Mouse (Mus musculus): ENCODE measurements around the gene Ano1. TPM values are rescaled to one million over a fixed set of nuclear protein-coding genes. Genes with fewer than 3 reads are reported as not detected.

Ano1 gene
- total and polyA plus RNA-seq, 2 experiments = 0.97 to 2.4 TPM

DNA sequence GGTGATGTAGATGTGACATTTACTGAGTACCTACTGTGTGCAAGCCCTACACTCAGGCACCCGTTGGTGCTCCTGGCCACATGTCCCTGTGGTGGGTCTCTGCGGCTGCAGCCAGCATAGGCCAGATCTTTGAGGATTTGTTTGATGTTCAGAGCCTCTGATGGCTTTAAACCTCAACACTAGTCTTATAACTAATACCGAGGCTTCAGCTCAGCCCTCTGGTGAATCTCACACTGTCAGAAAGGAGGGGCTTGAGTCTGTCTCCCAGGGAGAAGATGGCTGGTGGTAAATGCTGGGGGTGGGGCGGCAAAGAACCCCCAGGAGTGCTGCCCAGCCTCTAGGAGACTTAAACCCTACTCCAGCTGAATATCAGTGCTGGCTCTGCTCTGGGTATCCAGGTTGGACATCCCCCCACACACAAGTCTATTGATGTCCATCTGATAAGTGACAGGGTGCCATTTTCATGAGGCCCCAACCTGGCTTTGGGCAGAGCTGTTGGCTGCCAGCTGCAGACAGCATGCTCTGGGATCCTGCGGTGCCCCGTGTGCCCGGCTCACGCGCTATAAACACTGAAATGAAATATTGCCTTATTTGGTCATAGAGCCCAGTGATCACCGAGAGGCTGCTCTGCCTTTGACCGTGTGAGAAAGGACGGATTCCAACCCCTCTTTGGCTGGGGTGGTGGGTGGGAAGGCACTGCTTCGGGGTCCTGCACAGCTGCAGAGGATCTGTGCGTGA is 1.3 kb upstream of the Ano1 start:
- H3K9ac ChIP-seq (ENCODE audit: low read depth, low read length) = no peak overlapping the region

GRCm38 (mm10) chr7:144747756-144748155 is 4.0 kb downstream of the Ano1 start:
- no peaks in the 10 kb centered on the region for H3K4me1 ChIP-seq (ENCODE audit: control insufficient read depth, insufficient read depth, low read length)
- no peaks in the 10 kb centered on the region for H3K79me2 ChIP-seq (ENCODE audit: control insufficient read depth, insufficient read depth, low read length)
- no peak for DNase-seq (ENCODE audit: extremely low read depth, low read depth, low spot score)
- no peak overlapping the region for H3K9ac ChIP-seq (ENCODE audit: low read depth, low read length)
- no peaks in the 10 kb centered on the region for H3K36me3 ChIP-seq (ENCODE audit: control insufficient read depth, insufficient read depth, low read length)
- no peak overlapping the region for H3K4me3 ChIP-seq (ENCODE audit: insufficient read depth, low read depth, low read length)
- no peak overlapping the region for H3K27ac ChIP-seq (replicated peaks; ENCODE audit: insufficient read depth, low read depth, low read length)
- H3K27me3 ChIP-seq (ENCODE audit: control insufficient read depth, insufficient read depth, low read length) = no peaks in the 10 kb centered on the region
- TF ChIP-seq POLR2A (IDR thresholded peaks at IDR 0.05; ENCODE audit: extremely low read depth, insufficient read depth, low read length) = no peak
- TF ChIP-seq CTCF (IDR thresholded peaks at IDR 0.05; ENCODE audit: low read depth, low read length) = no peak
- WGBS = 34% methylated on average over 2 of the region's 2 CpGs

More for the DNA sequence above, 1.3 kb upstream of the Ano1 start:
- WGBS = 88% methylated on average over 14 of the region's 14 CpGs
- no peaks in the 10 kb centered on the region for H3K79me2 ChIP-seq (ENCODE audit: control insufficient read depth, insufficient read depth, low read length)
- TF ChIP-seq CTCF (IDR thresholded peaks at IDR 0.05; ENCODE audit: low read depth, low read length) = no peak
- TF ChIP-seq POLR2A (IDR thresholded peaks at IDR 0.05; ENCODE audit: extremely low read depth, insufficient read depth, low read length) = no peak
- H3K4me1 ChIP-seq (ENCODE audit: control insufficient read depth, insufficient read depth, low read length) = no peaks in the 10 kb centered on the region
- H3K36me3 ChIP-seq (ENCODE audit: control insufficient read depth, insufficient read depth, low read length) = no peaks in the 10 kb centered on the region
- H3K4me3 ChIP-seq (ENCODE audit: insufficient read depth, low read depth, low read length) = no peak overlapping the region
- no peak for DNase-seq (ENCODE audit: extremely low read depth, low read depth, low spot score)
- H3K27me3 ChIP-seq (ENCODE audit: control insufficient read depth, insufficient read depth, low read length) = no peaks in the 10 kb centered on the region
- no peak overlapping the region for H3K27ac ChIP-seq (replicated peaks; ENCODE audit: insufficient read depth, low read depth, low read length)

DNA sequence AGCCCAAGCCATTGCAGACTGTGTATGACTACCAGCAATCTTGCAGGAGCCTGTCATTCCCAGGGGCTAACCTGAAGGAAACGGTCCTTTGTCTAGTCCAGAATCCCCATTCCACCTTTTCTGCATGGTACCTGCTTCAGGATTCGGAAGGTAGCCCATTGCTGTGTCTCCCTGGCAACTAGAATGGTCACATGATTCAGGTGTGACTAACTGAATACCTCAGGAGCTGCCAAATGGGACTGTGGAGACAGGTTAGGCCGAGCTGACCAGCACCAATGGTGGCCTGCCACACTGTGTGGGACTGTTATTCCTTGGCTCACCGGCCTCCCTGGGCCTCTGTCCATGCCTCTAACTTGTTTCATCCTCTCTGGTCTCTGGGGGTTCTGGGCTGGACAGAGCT is 5.3 kb downstream of the Ano1 start:
- Histone ChIP-seq H3K36me3 (ENCODE audit: control insufficient read depth, insufficient read depth, low read length) (no peaks in the 10 kb centered on the region), H3K27me3 (ENCODE audit: control insufficient read depth, insufficient read depth, low read length) (no peaks in the 10 kb centered on the region), H3K79me2 (ENCODE audit: control insufficient read depth, insufficient read depth, low read length) (no peaks in the 10 kb centered on the region), H3K4me1 (ENCODE audit: control insufficient read depth, insufficient read depth, low read length) (no peaks in the 10 kb centered on the region), H3K4me3 (ENCODE audit: insufficient read depth, low read depth, low read length) (no peak overlapping the region), H3K27ac (replicated peaks; ENCODE audit: insufficient read depth, low read depth, low read length) (no peak overlapping the region), H3K9ac (ENCODE audit: low read depth, low read length) (no peak overlapping the region)
- no peak for DNase-seq (ENCODE audit: extremely low read depth, low read depth, low spot score)
- TF ChIP-seq CTCF (IDR thresholded peaks at IDR 0.05; ENCODE audit: low read depth, low read length) (no peak), POLR2A (IDR thresholded peaks at IDR 0.05; ENCODE audit: extremely low read depth, insufficient read depth, low read length) (no peak)
- 75% methylated on average over 4 of the region's 4 CpGs for WGBS

GRCm38 (mm10) chr7:144743874-144744273 is 7.9 kb downstream of the Ano1 start:
- no peak for DNase-seq (ENCODE audit: extremely low read depth, low read depth, low spot score)
- Histone ChIP-seq H3K27ac (replicated peaks; ENCODE audit: insufficient read depth, low read depth, low read length) (no peak overlapping the region), H3K36me3 (ENCODE audit: control insufficient read depth, insufficient read depth, low read length) (no peaks in the 10 kb centered on the region), H3K4me1 (ENCODE audit: control insufficient read depth, insufficient read depth, low read length) (no peaks in the 10 kb centered on the region), H3K9ac (ENCODE audit: low read depth, low read length) (no peak overlapping the region), H3K79me2 (ENCODE audit: control insufficient read depth, insufficient read depth, low read length) (no peaks in the 10 kb centered on the region), H3K4me3 (ENCODE audit: insufficient read depth, low read depth, low read length) (no peak overlapping the region), H3K27me3 (ENCODE audit: control insufficient read depth, insufficient read depth, low read length) (no peaks in the 10 kb centered on the region)
- 89% methylated on average over 5 of the region's 5 CpGs for WGBS
- TF ChIP-seq POLR2A (IDR thresholded peaks at IDR 0.05; ENCODE audit: extremely low read depth, insufficient read depth, low read length) = no peak
- no peak for TF ChIP-seq CTCF (IDR thresholded peaks at IDR 0.05; ENCODE audit: low read depth, low read length)

- no peak overlapping the region for H3K9ac ChIP-seq (ENCODE audit: low read depth, low read length)
These were observed 11.1 kb downstream of the Ano1 start for GRCm38 (mm10) chr7:144740643-144741042.

GRCm38 (mm10) chr7:144739810-144740209 is 12.0 kb downstream of the Ano1 start:
- Histone ChIP-seq H3K36me3 (ENCODE audit: control insufficient read depth, insufficient read depth, low read length) (no peaks in the 10 kb centered on the region), H3K27me3 (ENCODE audit: control insufficient read depth, insufficient read depth, low read length) (peaks cover 5% of the 10 kb centered on the region), H3K27ac (replicated peaks; ENCODE audit: insufficient read depth, low read depth, low read length) (no peak overlapping the region), H3K4me1 (ENCODE audit: control insufficient read depth, insufficient read depth, low read length) (no peaks in the 10 kb centered on the region), H3K9ac (ENCODE audit: low read depth, low read length) (no peak overlapping the region), H3K4me3 (ENCODE audit: insufficient read depth, low read depth, low read length) (no peak overlapping the region), H3K79me2 (ENCODE audit: control insufficient read depth, insufficient read depth, low read length) (no peaks in the 10 kb centered on the region)
- TF ChIP-seq CTCF (IDR thresholded peaks at IDR 0.05; ENCODE audit: low read depth, low read length) = no peak
- no peak for DNase-seq (ENCODE audit: extremely low read depth, low read depth, low spot score)
- WGBS = 29% methylated on average over 3 of the region's 3 CpGs

More at GRCm38 (mm10) chr7:144740643-144741042, 11.1 kb downstream of the Ano1 start:
- DNase-seq (ENCODE audit: extremely low read depth, low read depth, low spot score) = no peak
- H3K36me3 ChIP-seq (ENCODE audit: control insufficient read depth, insufficient read depth, low read length) = no peaks in the 10 kb centered on the region
- peaks cover 5% of the 10 kb centered on the region for H3K27me3 ChIP-seq (ENCODE audit: control insufficient read depth, insufficient read depth, low read length)
- WGBS = 73% methylated on average over 7 of the region's 7 CpGs
- no peak overlapping the region for H3K4me3 ChIP-seq (ENCODE audit: insufficient read depth, low read depth, low read length)
- no peaks in the 10 kb centered on the region for H3K79me2 ChIP-seq (ENCODE audit: control insufficient read depth, insufficient read depth, low read length)
- no peak for TF ChIP-seq CTCF (IDR thresholded peaks at IDR 0.05; ENCODE audit: low read depth, low read length)
- no peak for TF ChIP-seq POLR2A (IDR thresholded peaks at IDR 0.05; ENCODE audit: extremely low read depth, insufficient read depth, low read length)
- H3K27ac ChIP-seq (replicated peaks; ENCODE audit: insufficient read depth, low read depth, low read length) = no peak overlapping the region
- no peaks in the 10 kb centered on the region for H3K4me1 ChIP-seq (ENCODE audit: control insufficient read depth, insufficient read depth, low read length)

Data from liver, adult 2 months (tissue).